Mouse (Mus musculus): ENCODE measurements at regions not wholly inside any gene's neighbourhood (a gene's known extent, or its start where the extent isn't known, plus 50 kb on each side); places are given as distances from the start of the nearest gene placed in this dataset.

GRCm38 (mm10) chr8:128219539-128219938, 138.9 kb upstream of the Nrp1 start:
- TF ChIP-seq CTCF (IDR thresholded peaks at IDR 0.05; ENCODE audit: borderline replicate concordance, insufficient read depth, low read depth, low read length), result no peak
- no peak for TF ChIP-seq POLR2A (IDR thresholded peaks at IDR 0.05; ENCODE audit: borderline replicate concordance, insufficient read depth, low read length)
